Mouse (Mus musculus): ENCODE results near the gene Ifrd1. TPM values are rescaled to one million over a fixed set of nuclear protein-coding genes. Genes with fewer than 3 reads are reported as not detected.
"Not testable (repeated sequence)": the region's sequence is repeated elsewhere in the genome, so short reads cannot be mapped to it uniquely, and the experiment has no call there.

Ifrd1 gene
- polyA plus RNA-seq, 1 experiment from 2014 or later, result 122 TPM

GRCm38 (mm10) chr12:40185474-40185873 lies 62.8 kb downstream of the Ifrd1 start:
- Histone ChIP-seq H3K36me3 (ENCODE audit: control insufficient read depth, insufficient read depth, low read length) (no peaks in the 10 kb centered on the region), H3K4me2 (replicated peaks; ENCODE audit: low read depth) (no peak overlapping the region), H3K4me1 (replicated peaks; ENCODE audit: control insufficient read depth, insufficient read depth) (no peaks in the 10 kb centered on the region), H3K27me3 (ENCODE audit: control insufficient read depth, insufficient read depth, low read length) (no peaks in the 10 kb centered on the region), H3K9me3 (ENCODE audit: control insufficient read depth, low read length) (no peaks in the 10 kb centered on the region), H3K4me3 (ENCODE audit: low read depth, low read length) (no peak overlapping the region), H3K27ac (replicated peaks) (no peak overlapping the region), H3K9ac (ENCODE audit: low read length) (no peak overlapping the region)
- ATAC-seq (ENCODE audit: low FRiP score, low TSS enrichment), result no peak
- no peak for DNase-seq (ENCODE audit: low spot score)
- 86% methylated on average over 3 of the region's 3 CpGs for WGBS
- TF ChIP-seq CTCF (IDR thresholded peaks at IDR 0.05; ENCODE audit: low read depth) (no peak), EP300 (optimal IDR thresholded peaks at IDR 0.05) (no peak)

- DNase-seq (ENCODE audit: low spot score) (no peak), ATAC-seq (ENCODE audit: low FRiP score, low TSS enrichment) (no peak)
- Histone ChIP-seq H3K9ac (ENCODE audit: low read length) (no peak overlapping the region), H3K4me1 (replicated peaks; ENCODE audit: control insufficient read depth, insufficient read depth) (no peaks in the 10 kb centered on the region), H3K4me3 (ENCODE audit: low read depth, low read length) (no peak overlapping the region), H3K27me3 (ENCODE audit: control insufficient read depth, insufficient read depth, low read length) (no peaks in the 10 kb centered on the region), H3K27ac (replicated peaks) (no peak overlapping the region), H3K4me2 (replicated peaks; ENCODE audit: low read depth) (no peak overlapping the region), H3K36me3 (ENCODE audit: control insufficient read depth, insufficient read depth, low read length) (no peaks in the 10 kb centered on the region), H3K9me3 (ENCODE audit: control insufficient read depth, low read length) (no peaks in the 10 kb centered on the region)
- 62% methylated on average over 6 of the region's 6 CpGs for WGBS
- TF ChIP-seq CTCF (IDR thresholded peaks at IDR 0.05; ENCODE audit: low read depth), result peak; percentile 53
- no peak for TF ChIP-seq EP300 (optimal IDR thresholded peaks at IDR 0.05)
Measured at GRCm38 (mm10) chr12:40177089-40177488, 71.2 kb downstream of the Ifrd1 start.

GRCm38 (mm10) chr12:40176158-40176557 lies 72.1 kb downstream of the Ifrd1 start:
- H3K4me2 ChIP-seq (replicated peaks; ENCODE audit: low read depth), result no peak overlapping the region
- ATAC-seq (ENCODE audit: low FRiP score, low TSS enrichment) (no peak), DNase-seq (ENCODE audit: low spot score) (no peak)
- no peak overlapping the region for H3K27ac ChIP-seq (replicated peaks)
- 51% methylated on average over 2 of the region's 2 CpGs for WGBS
- TF ChIP-seq CTCF (IDR thresholded peaks at IDR 0.05; ENCODE audit: low read depth) (no peak), EP300 (optimal IDR thresholded peaks at IDR 0.05) (no peak)
- no peaks in the 10 kb centered on the region for H3K9me3 ChIP-seq (ENCODE audit: control insufficient read depth, low read length)
- H3K4me3 ChIP-seq (ENCODE audit: low read depth, low read length), result no peak overlapping the region
- no peaks in the 10 kb centered on the region for H3K27me3 ChIP-seq (ENCODE audit: control insufficient read depth, insufficient read depth, low read length)
- H3K36me3 ChIP-seq (ENCODE audit: control insufficient read depth, insufficient read depth, low read length), result no peaks in the 10 kb centered on the region
- no peaks in the 10 kb centered on the region for H3K4me1 ChIP-seq (replicated peaks; ENCODE audit: control insufficient read depth, insufficient read depth)
- no peak overlapping the region for H3K9ac ChIP-seq (ENCODE audit: low read length)

GRCm38 (mm10) chr12:40175171-40175570 lies 73.1 kb downstream of the Ifrd1 start:
- H3K36me3 ChIP-seq (ENCODE audit: control insufficient read depth, insufficient read depth, low read length); DNase-seq (ENCODE audit: low spot score); H3K4me2 ChIP-seq (replicated peaks; ENCODE audit: low read depth); H3K27ac ChIP-seq (replicated peaks); H3K4me3 ChIP-seq (ENCODE audit: low read depth, low read length); H3K9ac ChIP-seq (ENCODE audit: low read length); H3K27me3 ChIP-seq (ENCODE audit: control insufficient read depth, insufficient read depth, low read length); ATAC-seq (ENCODE audit: low FRiP score, low TSS enrichment); H3K9me3 ChIP-seq (ENCODE audit: control insufficient read depth, low read length); H3K4me1 ChIP-seq (replicated peaks; ENCODE audit: control insufficient read depth, insufficient read depth): not testable (repeated sequence)
- WGBS, result 23% methylated on average over 1 of the region's 1 CpGs

DNA sequence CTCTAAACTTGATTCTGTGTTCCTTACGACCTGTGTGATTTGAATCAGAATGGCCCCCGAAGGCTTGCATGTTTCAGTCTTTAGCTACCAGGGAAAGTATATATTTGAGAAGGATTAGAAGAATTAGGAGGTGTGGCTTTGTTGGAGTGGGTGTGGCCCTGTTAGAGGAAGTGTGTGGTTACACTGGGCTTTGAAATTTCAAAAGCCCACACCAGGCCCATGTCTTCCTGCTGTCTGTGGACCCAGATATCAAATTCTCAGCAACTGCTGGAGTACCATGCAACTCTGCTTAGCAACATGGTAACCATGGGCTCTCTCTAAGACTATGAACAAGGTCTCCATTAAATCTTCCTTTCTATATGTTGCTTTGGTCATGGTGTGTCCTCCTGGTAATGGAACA lies 76.7 kb downstream of the Ifrd1 start:
- H3K27ac ChIP-seq (replicated peaks), result no peak overlapping the region
- no peaks in the 10 kb centered on the region; the same call in 1 of the 2 replicates for H3K27me3 ChIP-seq (ENCODE audit: control insufficient read depth, insufficient read depth, low read length)
- no peaks in the 10 kb centered on the region for H3K4me1 ChIP-seq (replicated peaks; ENCODE audit: control insufficient read depth, insufficient read depth)
- H3K4me2 ChIP-seq (replicated peaks; ENCODE audit: low read depth), result no peak overlapping the region
- WGBS, result 52% methylated on average over 2 of the region's 2 CpGs
- H3K36me3 ChIP-seq (ENCODE audit: control insufficient read depth, insufficient read depth, low read length), result no peaks in the 10 kb centered on the region
- no peak for ATAC-seq (ENCODE audit: low FRiP score, low TSS enrichment)
- H3K4me3 ChIP-seq (ENCODE audit: low read depth, low read length), result no peak overlapping the region
- TF ChIP-seq EP300 (optimal IDR thresholded peaks at IDR 0.05) (no peak), CTCF (IDR thresholded peaks at IDR 0.05; ENCODE audit: low read depth) (no peak)
- no peak overlapping the region for H3K9ac ChIP-seq (ENCODE audit: low read length)
- no peaks in the 10 kb centered on the region for H3K9me3 ChIP-seq (ENCODE audit: control insufficient read depth, low read length)
- DNase-seq (ENCODE audit: low spot score), result no peak

GRCm38 (mm10) chr12:40169675-40170074 lies 78.6 kb downstream of the Ifrd1 start:
- H3K36me3 ChIP-seq (ENCODE audit: control insufficient read depth, insufficient read depth, low read length), result no peaks in the 10 kb centered on the region
- H3K9ac ChIP-seq (ENCODE audit: low read length), result no peak overlapping the region
- TF ChIP-seq EP300 (optimal IDR thresholded peaks at IDR 0.05) (no peak), CTCF (IDR thresholded peaks at IDR 0.05; ENCODE audit: low read depth) (no peak; the same call in 1 of the 2 replicates)
- no peak overlapping the region for H3K4me2 ChIP-seq (replicated peaks; ENCODE audit: low read depth)
- no peak overlapping the region for H3K4me3 ChIP-seq (ENCODE audit: low read depth, low read length)
- ATAC-seq (ENCODE audit: low FRiP score, low TSS enrichment) (no peak), DNase-seq (ENCODE audit: low spot score) (no peak)
- no peaks in the 10 kb centered on the region for H3K9me3 ChIP-seq (ENCODE audit: control insufficient read depth, low read length)
- 93% methylated on average over 1 of the region's 1 CpGs for WGBS
- no peak overlapping the region for H3K27ac ChIP-seq (replicated peaks)
- H3K27me3 ChIP-seq (ENCODE audit: control insufficient read depth, insufficient read depth, low read length), result no peaks in the 10 kb centered on the region; the same call in 1 of the 2 replicates
- H3K4me1 ChIP-seq (replicated peaks; ENCODE audit: control insufficient read depth, insufficient read depth), result no peaks in the 10 kb centered on the region
